Mouse (Mus musculus) right cerebral cortex, postnatal 14 days (tissue): ENCODE results near the gene Prkd1.

Experiments used
- DNase-seq: peaks from one replicate; pipeline ENCODE4 v3.0.0; 2022

The Prkd1 gene

GRCm38 (mm10) chr12:50554214-50554613, 94.7 kb downstream of the Prkd1 start:
- no peak for DNase-seq

DNA sequence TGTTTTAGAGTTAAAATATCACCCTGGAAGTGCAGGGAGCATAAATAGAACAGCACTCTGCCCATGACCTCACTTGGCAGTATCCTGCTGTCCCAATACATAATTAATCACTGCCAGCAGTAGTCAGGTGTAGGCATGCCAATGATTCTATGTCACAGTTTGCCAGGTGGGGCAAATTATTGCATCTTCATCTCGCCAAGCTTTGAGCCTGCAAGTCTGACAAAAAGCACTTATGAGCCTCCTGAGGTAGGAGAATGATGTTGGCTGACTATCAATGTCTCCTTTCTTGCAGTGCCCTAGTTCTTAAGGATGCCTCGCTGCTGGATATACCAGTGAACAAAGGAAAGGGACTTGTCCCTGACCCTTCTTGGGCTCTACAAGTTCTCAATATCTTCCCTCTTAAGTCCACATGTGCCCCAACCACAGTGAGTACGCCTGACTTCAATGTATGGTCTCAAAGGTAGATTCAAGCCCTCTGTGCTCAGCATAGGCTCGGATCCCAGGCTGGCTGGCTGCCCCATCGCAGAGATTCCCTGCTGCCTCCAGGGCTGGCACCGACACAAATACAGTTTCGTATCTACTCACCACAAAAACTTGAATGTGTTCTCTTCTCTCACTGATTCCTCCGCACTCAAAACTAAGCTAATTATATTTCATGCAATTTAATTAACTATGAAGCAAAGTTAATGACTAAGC, 98.9 kb downstream of the Prkd1 start:
- peak; percentile 77 for DNase-seq

DNA sequence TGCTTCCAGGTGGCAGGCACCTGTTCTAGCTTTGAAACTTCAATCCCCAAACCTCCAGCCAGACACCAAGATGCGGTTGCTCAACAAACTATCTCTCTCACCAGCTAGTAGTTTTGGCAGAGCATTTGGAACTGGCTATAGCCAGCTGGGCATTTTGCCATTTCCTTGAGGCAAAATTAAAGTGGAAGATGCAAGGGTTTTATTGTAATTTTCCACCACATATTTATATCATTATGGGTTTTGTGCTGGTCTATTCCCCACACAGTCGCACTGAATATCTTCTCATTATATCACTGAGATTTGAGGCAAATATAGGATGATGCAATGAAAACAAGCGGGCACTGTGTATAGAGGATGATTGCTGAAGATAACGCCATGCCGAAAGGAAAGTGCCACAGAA, 102.5 kb downstream of the Prkd1 start:
- DNase-seq, result no peak

- no peak for DNase-seq
Observed at GRCm38 (mm10) chr12:50545610-50545919, 103.3 kb downstream of the Prkd1 start.

DNA sequence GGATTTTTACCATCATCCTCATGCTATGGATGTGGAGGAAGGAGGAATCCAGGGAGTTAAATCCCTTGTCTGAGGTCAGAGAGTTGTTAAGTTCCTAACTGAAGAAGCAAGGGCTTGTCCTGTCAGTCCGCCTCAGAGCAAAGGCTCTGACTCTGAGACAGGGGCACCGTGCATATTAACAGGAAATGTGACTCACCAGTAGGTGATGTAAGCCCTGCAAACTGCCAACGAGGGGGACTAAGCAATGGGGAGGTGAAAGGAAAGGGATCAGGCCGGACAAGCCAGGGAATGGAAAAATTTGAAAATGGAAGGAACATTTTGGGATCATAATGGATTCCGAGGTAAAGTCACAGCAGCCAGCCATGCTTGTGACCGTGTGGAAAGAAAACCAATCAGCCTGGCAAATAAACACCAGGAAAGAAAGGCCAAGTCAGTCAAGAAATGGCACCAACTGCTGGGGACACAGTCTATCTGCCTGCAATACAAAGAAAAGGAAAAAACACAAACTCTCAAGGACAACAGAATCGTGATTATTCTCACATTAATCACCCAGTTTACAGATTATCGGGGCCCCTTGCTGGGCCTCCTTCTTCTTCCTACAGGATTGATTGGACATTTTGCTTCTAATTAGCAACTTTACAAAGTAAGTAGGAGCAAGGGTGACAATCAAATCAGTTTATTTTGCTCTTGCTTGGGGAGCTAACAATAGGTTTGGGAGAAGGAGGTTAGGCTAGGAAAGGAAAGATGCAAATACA, 103.9 kb downstream of the Prkd1 start:
- DNase-seq, result no peak

DNA sequence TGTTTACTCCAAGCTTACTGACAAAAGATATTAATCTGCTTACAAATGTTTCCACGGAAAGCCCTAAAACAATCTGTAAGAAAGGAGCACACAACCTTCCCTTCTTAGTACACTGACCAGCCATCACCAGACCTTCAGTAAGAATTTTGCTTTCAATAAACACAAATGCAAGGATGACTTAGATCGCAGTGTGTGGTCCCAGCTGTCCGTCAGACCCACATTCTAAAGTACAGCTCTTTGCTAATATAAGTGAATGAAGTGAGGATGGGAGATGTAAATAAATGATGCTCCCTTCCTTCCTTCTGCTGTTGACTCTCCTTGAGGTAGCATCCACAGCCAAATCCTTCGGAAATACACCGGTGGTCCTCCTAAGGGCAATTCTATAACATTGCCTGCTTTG, 108.1 kb downstream of the Prkd1 start:
- DNase-seq, result no peak

DNA sequence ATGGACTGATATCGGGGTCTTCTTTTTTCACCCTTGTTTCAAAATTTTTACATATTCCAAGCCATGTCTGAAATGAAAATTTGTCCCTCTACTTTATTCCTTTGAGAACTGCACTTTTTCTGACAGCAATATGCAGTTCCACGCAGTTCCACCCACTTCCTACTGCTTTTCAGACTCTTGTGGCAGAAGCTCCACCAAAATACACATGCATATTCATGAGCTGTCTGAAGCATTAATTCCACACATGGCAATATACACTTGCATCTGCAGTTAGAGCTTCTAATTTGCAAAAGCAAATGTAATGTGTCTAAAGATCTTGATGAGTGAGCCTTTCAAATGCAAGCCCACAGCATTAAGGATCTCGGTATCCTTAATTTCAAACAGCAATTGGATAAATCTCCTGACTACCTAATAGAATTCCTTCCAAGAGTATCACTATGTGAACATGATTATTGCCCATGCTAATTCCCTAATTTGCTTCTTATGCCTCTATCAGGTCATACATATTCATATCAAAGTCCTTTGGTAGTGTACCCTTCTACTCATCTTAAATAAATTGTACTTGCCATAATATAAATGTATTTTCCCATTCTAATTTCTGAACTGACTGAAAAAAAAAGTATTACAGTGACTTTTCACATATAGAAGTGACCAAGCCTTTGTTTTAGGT, 110.5 kb downstream of the Prkd1 start:
- DNase-seq, result no peak

GRCm38 (mm10) chr12:50537761-50538160, 111.1 kb downstream of the Prkd1 start:
- DNase-seq, result no peak

DNA sequence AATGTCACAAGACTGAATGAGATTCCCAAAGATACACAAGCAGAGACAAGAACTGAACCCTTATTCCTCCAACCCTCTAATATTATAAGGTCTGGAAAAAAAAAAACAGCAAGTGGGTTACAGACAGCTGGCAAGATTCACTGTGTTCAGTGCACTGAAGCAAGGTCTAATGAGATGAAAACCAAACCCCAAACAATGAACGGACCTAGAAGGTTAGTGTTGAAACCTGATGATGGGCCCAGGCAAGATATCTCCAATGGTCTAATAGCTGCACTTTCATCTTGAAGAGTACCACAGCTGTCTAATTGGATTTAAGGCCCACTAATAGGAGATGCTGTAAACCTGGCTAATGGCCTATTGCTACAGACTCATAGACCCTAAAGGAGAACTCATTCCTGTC, 111.9 kb downstream of the Prkd1 start:
- DNase-seq, result no peak

GRCm38 (mm10) chr12:50528633-50529032, 120.3 kb downstream of the Prkd1 start:
- no peak for DNase-seq

DNA sequence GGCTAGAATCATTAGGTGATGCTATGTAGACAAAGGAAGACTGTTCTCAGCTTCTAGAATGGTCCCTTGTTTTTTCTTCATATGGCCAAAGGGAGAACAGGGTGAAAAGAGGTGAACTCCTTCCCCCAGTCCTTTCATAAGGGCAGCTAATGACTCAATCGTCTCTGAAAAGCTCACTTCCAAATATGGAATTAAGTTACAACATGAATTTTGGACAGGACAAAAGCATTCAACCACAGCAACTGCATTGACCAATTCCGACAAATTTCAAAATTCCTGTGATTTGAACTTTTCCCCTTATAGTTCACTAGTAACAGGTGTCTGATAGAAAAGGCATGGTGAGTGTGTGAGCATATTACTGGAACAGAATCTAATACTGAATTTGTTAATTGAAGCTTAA, 124.8 kb downstream of the Prkd1 start:
- DNase-seq, result no peak

DNA sequence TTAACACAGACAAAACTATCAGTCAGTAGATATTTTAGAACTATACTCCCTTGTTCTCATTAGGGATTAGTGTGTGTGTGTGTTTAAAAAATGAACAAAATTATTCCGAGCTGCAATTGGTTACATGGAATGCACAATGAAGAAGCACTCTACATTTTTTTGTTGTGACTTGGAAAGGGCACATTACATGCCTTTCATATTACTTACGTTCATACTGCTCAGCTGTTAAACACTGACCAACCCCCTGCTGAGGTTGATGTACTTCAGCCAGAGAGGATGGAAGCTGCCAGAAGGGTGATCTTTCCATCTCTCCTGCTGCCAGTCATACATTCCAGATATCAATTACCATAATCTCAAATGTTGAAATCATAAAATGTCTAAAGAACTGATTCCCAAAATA, 134.4 kb downstream of the Prkd1 start:
- DNase-seq, result no peak

DNA sequence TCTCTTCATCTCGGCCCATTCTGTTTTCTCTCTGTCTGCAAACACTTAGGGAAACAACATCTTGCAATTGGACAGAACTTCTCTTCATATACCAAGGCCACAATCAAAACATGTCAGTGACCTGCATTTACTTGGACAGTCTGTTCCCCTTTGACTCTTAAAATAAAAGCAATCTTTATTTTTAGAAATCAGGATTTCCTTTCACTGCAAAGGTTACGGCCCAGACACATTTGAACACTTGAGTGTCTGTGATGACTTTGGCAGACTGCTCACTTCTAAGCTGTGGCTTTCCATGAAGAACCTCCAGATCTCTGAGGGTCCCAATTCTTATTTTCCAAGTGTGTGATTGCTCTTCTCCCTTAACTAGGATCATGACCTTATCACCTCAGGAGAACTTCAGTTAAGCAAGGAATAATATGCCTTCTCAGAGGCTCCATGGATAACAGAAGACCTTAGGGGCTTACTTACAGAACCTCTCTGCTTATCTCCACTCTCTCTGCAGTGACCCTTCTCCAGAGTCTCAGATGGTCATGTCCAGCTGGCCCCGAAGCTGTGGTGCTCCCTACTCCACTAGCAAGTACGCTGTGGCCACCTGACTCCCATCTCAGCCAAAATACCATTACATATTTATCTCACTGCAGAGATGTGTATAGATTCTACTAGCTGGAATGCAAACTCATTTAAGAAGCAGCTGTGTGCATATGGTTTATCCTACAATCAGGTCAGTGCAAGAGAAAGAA, 137.2 kb downstream of the Prkd1 start:
- DNase-seq, result no peak

- no peak for DNase-seq
Observed at GRCm38 (mm10) chr12:50508762-50509161, 140.1 kb downstream of the Prkd1 start.

- no peak for DNase-seq
Observed at GRCm38 (mm10) chr12:50499796-50500504, 148.9 kb downstream of the Prkd1 start.

GRCm38 (mm10) chr12:50496006-50496405, 152.9 kb downstream of the Prkd1 start:
- no peak for DNase-seq

DNA sequence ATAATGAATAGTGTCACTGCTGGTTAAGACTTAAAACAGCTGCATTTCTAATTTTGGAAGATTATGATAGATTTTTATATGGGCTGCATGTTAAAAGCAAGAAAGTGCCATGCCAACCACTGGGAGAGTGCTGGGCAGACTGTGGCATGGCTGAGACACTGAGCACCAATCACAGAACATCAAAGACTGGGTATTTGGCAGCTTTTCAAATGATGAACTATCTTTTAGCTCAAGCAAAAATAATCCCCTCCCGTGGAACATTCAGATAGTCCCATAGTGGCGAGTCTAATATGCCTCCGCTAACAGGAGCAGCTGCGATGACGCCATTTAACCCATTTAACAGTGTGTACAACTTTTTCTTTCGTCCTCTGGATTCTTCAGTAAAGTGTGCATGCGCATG, 169.1 kb downstream of the Prkd1 start:
- DNase-seq, result no peak

GRCm38 (mm10) chr12:50457151-50457550, 191.7 kb downstream of the Prkd1 start:
- DNase-seq, result no peak

- no peak for DNase-seq
Observed at GRCm38 (mm10) chr12:50451761-50452160, 197.1 kb downstream of the Prkd1 start.

DNA sequence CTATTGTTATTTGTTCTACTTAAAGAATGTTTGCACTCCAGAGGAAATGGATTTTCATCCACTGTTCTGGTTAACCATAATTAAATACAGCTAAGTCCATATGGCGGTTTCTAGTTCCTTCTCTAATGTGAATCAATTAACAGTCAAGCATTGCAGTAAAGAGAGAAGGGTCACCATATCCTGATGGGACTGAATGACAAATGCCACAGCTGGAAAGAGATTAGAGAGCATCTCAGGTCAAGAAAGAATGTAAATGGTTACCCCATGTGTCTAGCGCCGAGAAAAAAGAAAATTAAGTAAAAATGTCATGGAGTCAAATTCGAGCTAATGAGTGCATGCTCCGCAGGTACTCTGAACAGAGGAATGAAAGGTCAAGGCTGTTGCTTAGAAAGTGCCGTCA, 212.2 kb downstream of the Prkd1 start:
- DNase-seq, result no peak

- DNase-seq, result no peak
Observed at GRCm38 (mm10) chr12:50430129-50430703, 218.7 kb downstream of the Prkd1 start.

DNA sequence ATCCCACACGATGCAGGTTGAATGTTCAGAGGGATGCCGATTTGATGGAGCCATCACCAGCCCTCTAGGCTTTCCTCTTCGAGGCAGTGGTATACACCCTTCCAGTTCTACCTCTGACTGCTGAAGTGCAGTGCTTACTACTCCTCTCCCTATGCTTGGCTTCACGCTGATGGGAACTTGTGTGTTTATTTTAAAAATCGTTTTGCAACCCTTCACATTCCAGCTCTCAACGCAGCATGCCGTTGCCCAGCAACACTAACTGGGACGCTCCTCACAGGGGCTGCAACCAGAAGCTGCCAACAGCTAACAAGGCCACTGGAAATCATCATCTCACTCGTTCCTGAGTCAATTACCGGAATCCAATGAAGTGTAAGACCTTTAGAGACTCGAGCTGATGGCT, 296.5 kb downstream of the Prkd1 start:
- no peak for DNase-seq

GRCm38 (mm10) chr12:50333182-50333581, 315.7 kb downstream of the Prkd1 start:
- DNase-seq, result no peak
